Mouse (Mus musculus): ENCODE results near the gene Gm29094. TPM values are rescaled to one million over a fixed set of nuclear protein-coding genes. Genes with fewer than 3 reads are reported as not detected.

Gm29094 gene
- polyA plus RNA-seq, 1 experiment from 2014 or later: not detected

- no peak overlapping the region for H3K9ac ChIP-seq
- no peak overlapping the region for H3K4me3 ChIP-seq (replicated peaks)
- H3K4me2 ChIP-seq: no peak overlapping the region
- ATAC-seq (replicated peaks; ENCODE audit: low FRiP score): no peak
- no peaks in the 10 kb centered on the region for H3K27me3 ChIP-seq
- H3K27ac ChIP-seq: no peak overlapping the region
- H3K36me3 ChIP-seq: no peaks in the 10 kb centered on the region
- no peaks in the 10 kb centered on the region for H3K4me1 ChIP-seq
- 85% methylated on average over 3 of the region's 3 CpGs for WGBS
- H3K9me3 ChIP-seq (replicated peaks): no peaks in the 10 kb centered on the region
These were observed 64.8 kb downstream of the Gm29094 start for GRCm38 (mm10) chr9:89263968-89264367.

- H3K9ac ChIP-seq: no peak overlapping the region
- no peak for ATAC-seq (replicated peaks; ENCODE audit: low FRiP score)
- H3K4me1 ChIP-seq: no peaks in the 10 kb centered on the region
- H3K27me3 ChIP-seq: no peaks in the 10 kb centered on the region
- no peak overlapping the region for H3K4me2 ChIP-seq
- H3K4me3 ChIP-seq (replicated peaks): no peak overlapping the region
- H3K9me3 ChIP-seq (replicated peaks): 0 out of 2 replicates have a peak, but pooled peaks cover 2% of the 10 kb centered on the region
- 92% methylated on average over 1 of the region's 1 CpGs for WGBS
- no peak overlapping the region for H3K27ac ChIP-seq
- no peaks in the 10 kb centered on the region for H3K36me3 ChIP-seq
These were observed 65.4 kb downstream of the Gm29094 start for GRCm38 (mm10) chr9:89264571-89264970.

Other genes with a start within 250 kb of the Gm29094 start
- gene Bcl2a1a, start 242.5 kb upstream of the Gm29094 start, polyA plus RNA-seq (2015; fragmentation: Nextera tagmentation; extraction: Ambion mirVana): not detected in 2 replicates
- gene Trim43b, start 106.5 kb upstream of the Gm29094 start, polyA plus RNA-seq (2015; fragmentation: Nextera tagmentation; extraction: Ambion mirVana): not detected in 2 replicates
- gene Bcl2a1b, start 170 bp upstream of the Gm29094 start, polyA plus RNA-seq (2015; fragmentation: Nextera tagmentation; extraction: Ambion mirVana): 0.83 and 1.9 TPM in 2 replicates
- gene Mthfs, start 11.3 kb downstream of the Gm29094 start, polyA plus RNA-seq (2015; fragmentation: Nextera tagmentation; extraction: Ambion mirVana): 30.3 and 31.5 TPM in 2 replicates

Data from kidney, embryonic 15.5 days (tissue).